Mouse (Mus musculus) liver, postnatal 0 days (tissue): ENCODE results near the gene Prg3. TPM values are rescaled to one million over a fixed set of nuclear protein-coding genes. Genes with fewer than 3 reads are reported as not detected.
A peak's percentile ranks its signal among the peaks of the same experiment; 100 is the strongest.

Experiments
- ATAC-seq: fragments of 200-750 bp; cut with Nextera tagmentation; 2 replicates; pipeline ENCODE4 v1.8.0; 2017; ENCODE audit warnings: mild to moderate bottlenecking, moderate library complexity
- DNase-seq: peaks from one replicate; pipeline ENCODE4 v3.0.0-alpha.2; 2016
- H3K27ac ChIP-seq: fragments of 300-500 bp; sonication (generic); 2 replicates; pipeline ENCODE4 v1.5.1; 2014; ENCODE audit warnings: antibody characterized with exemption, moderate library complexity, mild to moderate bottlenecking, low read depth
- H3K27me3 ChIP-seq: fragments of 300-500 bp; sonication (generic); 2 replicates; pipeline ENCODE4 v1.6.1; 2014; ENCODE audit warnings: low read length, control low read depth, mixed read lengths; ENCODE audit not compliant: insufficient read depth
- H3K36me3 ChIP-seq: fragments of 300-500 bp; sonication (generic); replicated peaks from 2 replicates; pipeline ENCODE4 v1.6.1; 2014; ENCODE audit warnings: mild to moderate bottlenecking, control low read depth, low read length, moderate library complexity, mixed read lengths; ENCODE audit not compliant: insufficient read depth
- H3K4me1 ChIP-seq: fragments of 300-500 bp; sonication (generic); 2 replicates; pipeline ENCODE4 v1.6.1; 2014; ENCODE audit warnings: antibody characterized with exemption, mild to moderate bottlenecking, control low read depth; ENCODE audit not compliant: insufficient read depth
- H3K4me2 ChIP-seq: fragments of 300-500 bp; sonication (generic); 2 replicates; pipeline ENCODE4 v1.6.1; 2014; ENCODE audit warnings: low read depth, mild to moderate bottlenecking, low read length, moderate library complexity, mixed read lengths
- H3K4me3 ChIP-seq: fragments of 300-500 bp; sonication (generic); 2 replicates; pipeline ENCODE4 v1.5.1; 2014; ENCODE audit warnings: low read depth, low read length
- H3K9ac ChIP-seq: fragments of 300-500 bp; sonication (generic); replicated peaks from 2 replicates; pipeline ENCODE4 v1.6.1; 2014; ENCODE audit warnings: mild to moderate bottlenecking, moderate library complexity
- H3K9me3 ChIP-seq: fragments of 300-500 bp; sonication (generic); 2 replicates; pipeline ENCODE4 v1.6.1; 2016; ENCODE audit warnings: mild to moderate bottlenecking, control low read depth, low read length, mixed read lengths
- CTCF ChIP-seq: sonication (generic); IDR thresholded peaks from 2 replicates; pipeline ENCODE4 v1.5.1; 2016; ENCODE audit warnings: antibody characterized with exemption, low read depth
- EP300 ChIP-seq: IDR thresholded peaks from 2 replicates; pipeline ENCODE4 v1.6.1; 2016; ENCODE audit warnings: antibody characterized with exemption, low read depth, mild to moderate bottlenecking
- WGBS: fragments of 180-500 bp; shearing (Covaris S2); extraction: QIAGEN DNeasy Blood & Tissue Kit; methylation state at CpG from one replicate; pipeline ENCODE4 v1.1.7; 2014; ENCODE audit not compliant: insufficient replicate concordance; 5-methylcytosine and 5-hydroxymethylcytosine counted together
- polyA plus RNA-seq: library from polyadenylated mRNA; unstranded; fragments of >200 nt; fragmentation: Nextera tagmentation; extraction: Ambion mirVana; gene quantifications from 2 replicates; pipeline ENCODE4 v1.2.1, GENCODE M21; 2015

Prg3 gene
- polyA plus RNA-seq, 1 experiment from 2014 or later = 5.1 TPM

DNA sequence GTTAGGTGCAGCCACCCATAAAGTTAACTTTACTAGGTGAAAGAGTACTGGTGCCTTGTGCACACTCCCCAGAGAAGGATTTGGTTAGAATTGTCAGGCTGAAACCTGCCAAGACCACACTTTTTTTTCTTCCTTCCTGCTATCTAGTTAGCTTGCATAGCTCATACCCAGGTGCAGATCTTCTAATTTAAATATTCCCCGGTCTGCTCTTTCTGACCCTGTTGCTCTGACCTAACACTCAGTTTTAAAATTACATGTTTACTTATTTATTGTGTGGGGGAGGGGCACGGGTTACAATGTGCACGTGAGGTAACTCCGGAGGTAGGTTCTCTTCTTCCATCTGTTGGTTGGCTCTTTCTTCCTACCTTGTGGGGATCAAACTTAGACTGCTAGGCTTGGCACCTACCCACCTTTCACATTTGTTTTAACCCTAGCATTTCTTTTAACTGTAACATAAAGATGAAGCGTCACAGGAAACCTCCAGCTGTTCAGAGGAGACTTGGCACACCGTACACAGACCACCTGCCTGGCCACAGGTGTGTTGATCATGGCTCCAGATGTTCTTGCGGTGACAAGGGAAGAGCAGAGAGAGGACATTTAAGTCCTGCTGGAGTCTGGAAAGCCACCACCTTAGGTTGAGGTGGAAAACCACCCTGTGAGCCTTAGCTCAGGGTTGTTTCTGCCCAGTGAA lies 23.8 kb upstream of the Prg3 start:
- H3K9me3 ChIP-seq = no peaks in the 10 kb centered on the region

DNA sequence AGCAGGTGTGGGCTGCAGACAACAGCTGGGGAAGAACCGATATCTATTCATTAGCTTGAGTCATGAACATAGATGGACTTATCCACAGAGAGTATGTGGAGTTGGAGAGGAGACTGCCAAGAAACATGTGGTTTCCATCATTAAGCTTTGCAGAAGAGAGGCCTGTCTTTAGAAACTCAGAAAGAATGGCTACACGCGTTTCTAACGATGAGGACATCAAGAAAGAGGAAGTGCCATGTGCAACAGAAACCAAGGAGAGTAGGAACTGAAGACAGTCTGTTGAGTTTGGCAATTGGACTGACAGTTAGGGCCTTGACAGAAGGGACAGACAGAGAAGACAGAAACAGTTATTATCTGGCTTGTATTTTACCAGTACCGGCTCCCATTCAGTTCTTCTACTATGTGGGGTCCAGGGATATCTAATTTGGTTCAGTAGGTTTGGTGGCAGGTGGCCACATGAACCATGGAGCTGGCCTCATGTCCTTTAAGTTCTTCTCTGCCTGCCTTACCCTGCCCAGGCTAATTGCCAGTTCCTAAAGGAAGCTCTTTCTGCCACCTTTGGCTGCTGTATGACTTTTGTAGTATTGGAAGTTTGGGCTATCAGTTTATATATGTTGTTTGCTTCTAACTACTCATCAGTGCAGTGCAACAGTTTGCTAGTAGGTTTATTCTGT lies 20.6 kb upstream of the Prg3 start:
- no peak overlapping the region for H3K4me2 ChIP-seq
- H3K4me1 ChIP-seq = peaks cover 15% of the 10 kb centered on the region
- no peaks in the 10 kb centered on the region for H3K9me3 ChIP-seq
- H3K4me3 ChIP-seq = no peak overlapping the region
- no peak overlapping the region for H3K9ac ChIP-seq
- peak overlapping the region; percentile 81 for H3K27ac ChIP-seq
- 41% methylated on average over 5 of the region's 5 CpGs for WGBS
- TF ChIP-seq CTCF = no peak
- H3K36me3 ChIP-seq = no peaks in the 10 kb centered on the region
- peak; percentile 42 for ATAC-seq
- peak; percentile 13 for DNase-seq
- no peaks in the 10 kb centered on the region for H3K27me3 ChIP-seq

More for the DNA sequence above, 23.8 kb upstream of the Prg3 start:
- TF ChIP-seq CTCF = no peak
- H3K36me3 ChIP-seq = peaks cover 5% of the 10 kb centered on the region; the same call in 1 of the 2 replicates
- no peak overlapping the region; the same call in 1 of the 2 replicates for H3K9ac ChIP-seq
- no peak overlapping the region for H3K4me3 ChIP-seq
- ATAC-seq (peak; percentile 41), DNase-seq (peak; percentile 16)
- WGBS = 69% methylated on average over 7 of the region's 7 CpGs
- peaks cover 30% of the 10 kb centered on the region for H3K4me1 ChIP-seq
- H3K27me3 ChIP-seq = no peaks in the 10 kb centered on the region
- H3K4me2 ChIP-seq = no peak overlapping the region
- H3K27ac ChIP-seq = peak overlapping the region; percentile 75

- Histone ChIP-seq H3K27ac (no peak overlapping the region), H3K4me1 (no peaks in the 10 kb centered on the region), H3K9ac (no peak overlapping the region), H3K9me3 (no peaks in the 10 kb centered on the region), H3K36me3 (no peaks in the 10 kb centered on the region), H3K27me3 (no peaks in the 10 kb centered on the region), H3K4me3 (no peak overlapping the region), H3K4me2 (no peak overlapping the region)
- no peak for TF ChIP-seq EP300
- no peak for TF ChIP-seq CTCF
- ATAC-seq (no peak), DNase-seq (no peak)
- WGBS = 76% methylated on average over 2 of the region's 2 CpGs
Observed at GRCm38 (mm10) chr2:84975580-84975979, 12.4 kb upstream of the Prg3 start.

GRCm38 (mm10) chr2:84980188-84980587 lies 7.8 kb upstream of the Prg3 start, which contains the start of gene Prg2:
Gene Prg2, plus strand, starts transcription at chr2:84980461.
- Histone ChIP-seq H3K9ac (no peak within 1 kb of the TSS), H3K4me1 (no peaks in the 10 kb centered on the region), H3K4me2 (no peak within 1 kb of the TSS), H3K27me3 (no peaks in the 10 kb centered on the region), H3K9me3 (no peaks in the 10 kb centered on the region), H3K4me3 (no peak within 1 kb of the TSS), H3K36me3 (no peaks in the 10 kb centered on the region), H3K27ac (no peak within 1 kb of the TSS)
- no peak for DNase-seq
- WGBS = 25% methylated on average over 1 of the region's 1 CpGs
- no peak for TF ChIP-seq CTCF
- no peak for TF ChIP-seq EP300
- ATAC-seq = no peak

DNA sequence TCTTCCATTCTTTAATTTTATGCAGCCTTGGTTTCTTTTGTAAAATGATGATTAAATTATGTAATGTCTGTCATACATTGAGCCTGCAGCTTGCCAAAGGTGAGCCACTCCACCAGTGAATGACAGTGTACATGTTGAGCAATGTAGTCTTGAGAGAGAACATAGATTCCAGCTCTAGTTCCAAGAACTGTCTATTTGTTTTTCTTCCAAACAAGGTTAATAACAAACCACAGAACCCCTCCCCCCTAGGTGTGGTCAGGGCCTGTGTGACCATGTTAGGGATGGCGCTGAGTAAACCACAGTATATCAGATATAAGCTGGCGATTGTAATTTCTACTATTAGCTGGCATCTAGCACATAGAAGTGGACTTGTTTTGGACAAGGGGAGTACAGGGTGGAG lies 8.4 kb downstream of the Prg3 start:
- Histone ChIP-seq H3K27me3 (no peaks in the 10 kb centered on the region), H3K9me3 (no peaks in the 10 kb centered on the region), H3K27ac (peak overlapping the region; percentile 90), H3K36me3 (no peaks in the 10 kb centered on the region), H3K4me1 (peaks cover 33% of the 10 kb centered on the region), H3K4me3 (no peak overlapping the region), H3K9ac (no peak overlapping the region), H3K4me2 (no peak overlapping the region)
- TF ChIP-seq CTCF (no peak), EP300 (peak; percentile 73; the same call in 1 of the 2 replicates)
- DNase-seq (peak; percentile 60), ATAC-seq (peak; percentile 98)
- 25% methylated on average over 2 of the region's 2 CpGs for WGBS

DNA sequence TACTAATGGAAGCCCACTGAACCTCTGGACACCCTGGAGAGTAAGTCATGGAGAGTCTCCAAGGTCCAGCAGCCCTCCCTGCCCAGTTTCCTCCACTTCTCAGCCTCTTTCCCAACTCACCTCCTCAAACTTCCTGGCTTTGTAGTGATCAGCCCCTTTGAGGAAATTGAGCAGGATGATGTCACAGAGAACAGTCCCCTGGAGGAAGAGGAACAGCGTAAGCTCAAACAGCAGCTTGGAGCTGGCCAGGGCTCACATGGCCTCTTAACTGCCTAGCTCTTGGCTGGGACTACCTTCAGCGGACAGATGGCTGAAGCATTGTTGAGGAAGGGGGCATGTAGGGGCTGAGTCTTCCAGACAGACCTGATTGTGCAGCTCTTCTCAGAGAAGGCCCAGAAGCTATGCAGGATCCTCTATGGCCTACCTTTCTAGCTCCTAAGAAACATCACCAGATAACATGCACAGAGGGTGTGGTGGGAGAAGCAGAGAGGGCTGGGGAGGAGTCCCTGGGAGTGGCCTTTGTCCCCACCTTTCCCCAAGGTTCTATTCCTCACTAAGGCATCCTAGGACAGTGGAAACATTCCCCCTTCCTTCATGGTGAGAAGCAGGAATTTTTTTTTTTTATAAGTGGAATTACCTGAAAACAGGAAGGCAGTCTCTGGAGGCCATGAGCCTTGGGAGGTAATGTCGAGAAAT lies 11.6 kb downstream of the Prg3 start:
- no peaks in the 10 kb centered on the region for H3K36me3 ChIP-seq
- H3K4me1 ChIP-seq = peaks cover 37% of the 10 kb centered on the region
- H3K27ac ChIP-seq = peak overlapping the region; percentile 6; the same call in 1 of the 2 replicates
- WGBS = 71% methylated on average over 3 of the region's 3 CpGs
- no peak for DNase-seq
- no peak for ATAC-seq
- H3K4me2 ChIP-seq = no peak overlapping the region; the same call in 1 of the 2 replicates
- H3K9me3 ChIP-seq = no peaks in the 10 kb centered on the region
- H3K9ac ChIP-seq = no peak overlapping the region
- H3K4me3 ChIP-seq = no peak overlapping the region
- no peaks in the 10 kb centered on the region for H3K27me3 ChIP-seq
- TF ChIP-seq CTCF = no peak
- TF ChIP-seq EP300 = no peak
